ENCODE assay signal across 8 mouse cellular contexts in genomic region chr10:53519068-53519954, GRCm38 (mm10).
DNase-seq lines count a peak whose midpoint lies in the region; ATAC-seq and TF ChIP-seq lines count a peak whose summit lies in the region.

No protein-coding gene starts in this region.

- ATAC-seq in heart, postnatal 0 days (ENCODE audit: insufficient read depth, low read depth) = peak; percentile 70
- no peak for ATAC-seq in erythroblast, adult 5-6 weeks (replicated peaks; ENCODE audit: low FRiP score, poor library complexity, severe bottlenecking)

- H3K4me2 ChIP-seq in heart, postnatal 0 days (ENCODE audit: low read depth, low read length) = peak overlapping the region; percentile 10

- H3K9me3 ChIP-seq in heart, postnatal 0 days (replicated peaks; ENCODE audit: control insufficient read depth, low read length) = no peaks in the 10 kb centered on the region

- intact Hi-C loops in heart, postnatal 25 days (cut with DNase I) = no loop called here
- intact Hi-C loops in left cerebral cortex, postnatal 36 days (cut with DNase I) = no loop called here

- peak overlapping the region; percentile 59; the same call in 1 of the 2 replicates for H3K27ac ChIP-seq in cortical plate, adult 2 months (ENCODE audit: insufficient read depth, low read length)
- peak overlapping the region; percentile 80 for H3K27ac ChIP-seq in heart, postnatal 0 days (ENCODE audit: low read depth)

- H3K4me1 ChIP-seq in cortical plate, adult 2 months (ENCODE audit: control insufficient read depth, insufficient read depth, low read length) = no peaks in the 10 kb centered on the region
- H3K4me1 ChIP-seq in heart, postnatal 0 days (ENCODE audit: control insufficient read depth, insufficient read depth) = peaks cover 13% of the 10 kb centered on the region; the same call in 1 of the 2 replicates

- 39% methylated on average over 14 of the region's 14 CpGs for WGBS in heart, postnatal 0 days

- no peak for TF ChIP-seq CTCF in cortical plate, adult 2 months (IDR thresholded peaks at IDR 0.05; ENCODE audit: extremely low read depth, insufficient read depth, low read length)
- TF ChIP-seq CTCF in heart, postnatal 0 days (IDR thresholded peaks at IDR 0.05; ENCODE audit: low read depth) = no peak

- no peak overlapping the region for H3K4me3 ChIP-seq in cortical plate, adult 2 months (ENCODE audit: insufficient read depth, low read length)
- H3K4me3 ChIP-seq in heart, postnatal 0 days (ENCODE audit: low read depth, low read length) = no peak overlapping the region

- no peak for TF ChIP-seq POLR2A in cortical plate, adult 2 months (IDR thresholded peaks at IDR 0.05; ENCODE audit: extremely low read depth, insufficient read depth, low read length)

- TF ChIP-seq EP300 in heart, postnatal 0 days (IDR thresholded peaks at IDR 0.05; ENCODE audit: low read depth) = no peak

- no peaks in the 10 kb centered on the region for H3K27me3 ChIP-seq in heart, postnatal 0 days (ENCODE audit: control insufficient read depth, insufficient read depth, low read length)

- peak; percentile 48 to 49 for DNase-seq in heart, adult 18-20 months
- no peak for DNase-seq in heart, postnatal 25 days (ENCODE audit: low spot score)
- DNase-seq in heart, postnatal 0 days (ENCODE audit: low spot score) = peak; percentile 56
- peak; percentile 63 for DNase-seq in lung, postnatal 10 days
- DNase-seq in spleen, postnatal 14 days (ENCODE audit: low spot score in 2 of 2) = no peak
- no peak for DNase-seq in left cerebral cortex, postnatal 36 days (ENCODE audit: low spot score in 2 of 2)

- H3K36me3 ChIP-seq in heart, postnatal 0 days (replicated peaks; ENCODE audit: control insufficient read depth, insufficient read depth, low read length) = no peaks in the 10 kb centered on the region

- H3K9ac ChIP-seq in heart, postnatal 0 days (replicated peaks; ENCODE audit: low read depth, low read length) = no peak overlapping the region

Comparison
In these comparisons a context has a peak if more than half of its experiments do, and no peak if none do; other contexts are left out.
1. DNase-seq: peak in heart, adult 18-20 months (2 of 2), heart, postnatal 0 days (single experiment) and lung, postnatal 10 days (single experiment); none in heart, postnatal 25 days (single experiment), spleen, postnatal 14 days (0 of 2) and left cerebral cortex, postnatal 36 days (0 of 2).